Mouse (Mus musculus) retina, embryonic 14.5 days (tissue): Measurements from ENCODE around the gene Rapgef4.
"Not testable (repeated sequence)": the region's sequence is repeated elsewhere in the genome, so short reads cannot be mapped to it uniquely, and the experiment has no call there.

Experiments used
- DNase-seq: peaks from one replicate; pipeline ENCODE4 v3.0.0-alpha.2; 2015; ENCODE audit warnings: low spot score

The Rapgef4 gene

GRCm38 (mm10) chr2:72117138-72118011 lies 136.3 kb downstream of the Rapgef4 start:
- DNase-seq = no peak

DNA sequence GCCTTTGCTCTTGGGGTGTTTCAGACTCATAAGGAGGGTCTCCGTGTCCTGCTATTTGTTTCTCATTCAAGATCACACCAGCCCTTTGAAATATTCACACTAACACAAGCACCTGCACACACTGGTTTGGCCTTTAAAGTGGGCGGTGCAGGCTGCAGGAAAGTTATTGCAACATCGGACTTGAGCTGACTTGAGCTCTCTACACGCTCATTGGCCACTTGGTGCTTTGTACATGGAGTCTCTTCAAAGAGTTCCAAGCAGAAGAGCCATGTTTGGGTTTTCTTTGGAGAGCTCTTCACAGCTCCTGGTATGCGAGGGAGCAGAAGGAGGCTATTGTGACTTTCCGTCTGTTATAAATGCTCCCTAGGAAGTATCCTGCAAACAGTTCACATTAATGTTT lies 139.2 kb downstream of the Rapgef4 start:
- DNase-seq = no peak

DNA sequence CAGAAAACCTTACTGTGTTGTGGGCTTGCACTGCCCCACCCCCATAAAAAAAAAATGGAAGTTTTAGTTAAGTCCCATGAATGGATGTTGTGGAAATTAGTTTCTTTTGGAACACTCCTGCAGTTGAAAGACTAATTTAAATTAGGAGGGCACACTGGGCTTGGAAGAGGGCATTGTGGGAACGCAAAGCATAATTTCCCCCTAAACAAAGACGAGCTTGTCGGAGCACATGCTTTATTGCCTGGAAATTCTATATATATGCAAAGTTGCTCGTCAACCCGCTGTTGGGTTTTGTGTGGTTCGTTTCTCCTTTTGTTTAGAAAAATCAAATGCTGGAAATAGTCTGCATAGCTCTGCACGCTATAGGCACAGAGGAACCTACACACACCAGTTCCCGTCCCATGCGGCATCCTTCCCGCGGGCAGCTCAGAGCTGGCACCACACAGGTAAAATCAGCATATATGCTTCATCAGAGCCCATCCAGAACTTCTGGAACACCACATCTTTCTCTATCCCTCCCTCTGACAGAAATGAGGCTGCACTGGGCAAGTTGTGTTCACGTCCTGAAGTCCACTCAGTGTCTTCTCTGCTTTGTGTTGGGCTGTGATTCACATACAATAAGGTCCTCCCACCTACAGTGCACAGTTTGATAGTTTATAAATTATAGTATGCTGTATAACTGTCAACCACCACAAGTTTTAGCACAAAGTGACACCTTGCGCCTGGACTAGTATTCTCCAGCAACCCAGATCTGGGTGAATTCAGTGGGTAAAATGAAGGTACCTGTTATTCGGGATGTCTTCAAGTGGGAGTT lies 141.6 kb downstream of the Rapgef4 start:
- no peak for DNase-seq

- DNase-seq = no peak
These were observed 142.8 kb downstream of the Rapgef4 start for GRCm38 (mm10) chr2:72123851-72124250.

DNA sequence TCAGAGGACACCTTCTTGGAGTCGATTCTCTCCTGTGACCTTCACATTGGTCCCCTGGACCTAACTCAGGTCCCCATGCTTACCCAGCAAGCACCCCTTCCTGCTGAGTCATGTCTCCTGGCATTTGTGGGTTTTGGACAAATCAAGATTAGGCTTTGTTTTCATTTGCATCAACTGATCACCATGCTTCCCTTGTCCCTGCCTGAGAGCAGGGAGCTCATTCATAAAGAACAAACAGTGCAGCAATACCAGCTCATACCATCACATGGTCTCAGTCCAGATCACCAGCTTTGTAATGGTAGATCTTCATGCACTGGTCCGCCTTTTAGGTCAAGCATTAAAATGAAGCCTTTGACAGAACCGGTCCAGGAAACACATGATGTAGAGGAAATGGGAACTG lies 144.7 kb downstream of the Rapgef4 start:
- DNase-seq = no peak

DNA sequence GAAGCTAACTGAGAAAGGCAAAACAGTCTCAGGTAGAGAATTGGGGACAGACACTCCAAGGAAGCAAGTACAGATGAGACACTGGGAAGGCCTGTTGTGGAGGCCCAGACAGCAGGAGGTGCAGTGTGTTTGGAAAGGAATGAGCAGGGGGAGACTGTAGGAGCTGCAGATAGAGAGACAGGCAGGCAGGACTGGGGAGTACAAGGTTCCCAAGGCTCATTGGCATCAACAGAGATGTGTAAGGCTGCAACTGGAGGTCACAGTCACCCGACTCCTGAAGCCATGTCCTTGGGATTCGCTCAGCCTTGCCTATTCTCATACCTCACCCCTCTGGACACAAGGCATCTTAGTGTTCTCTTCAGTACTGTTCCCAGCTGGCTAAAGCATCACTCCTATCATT lies 145.4 kb downstream of the Rapgef4 start:
- no peak for DNase-seq

- no peak for DNase-seq
These were observed 148.7 kb downstream of the Rapgef4 start for GRCm38 (mm10) chr2:72129612-72130311.

DNA sequence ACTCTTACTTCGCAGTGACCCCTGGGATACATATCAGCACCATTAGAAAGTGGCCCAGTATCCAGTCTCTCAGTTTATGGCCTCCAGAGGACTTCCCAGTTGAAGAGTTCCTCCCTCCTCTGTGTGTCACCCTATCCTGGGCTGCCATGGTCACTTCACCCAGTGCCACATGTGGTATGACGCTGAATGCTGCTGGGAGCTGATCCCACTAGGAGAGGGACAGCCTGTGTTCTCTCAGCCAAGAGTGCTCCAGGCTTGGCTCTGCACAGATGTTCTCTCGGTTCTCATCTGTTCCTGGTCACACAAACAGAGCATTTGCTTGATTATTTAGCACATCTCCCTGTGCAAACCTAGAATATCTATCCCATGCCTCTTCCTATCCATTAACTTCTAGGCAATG lies 151.2 kb downstream of the Rapgef4 start:
- DNase-seq = no peak

DNA sequence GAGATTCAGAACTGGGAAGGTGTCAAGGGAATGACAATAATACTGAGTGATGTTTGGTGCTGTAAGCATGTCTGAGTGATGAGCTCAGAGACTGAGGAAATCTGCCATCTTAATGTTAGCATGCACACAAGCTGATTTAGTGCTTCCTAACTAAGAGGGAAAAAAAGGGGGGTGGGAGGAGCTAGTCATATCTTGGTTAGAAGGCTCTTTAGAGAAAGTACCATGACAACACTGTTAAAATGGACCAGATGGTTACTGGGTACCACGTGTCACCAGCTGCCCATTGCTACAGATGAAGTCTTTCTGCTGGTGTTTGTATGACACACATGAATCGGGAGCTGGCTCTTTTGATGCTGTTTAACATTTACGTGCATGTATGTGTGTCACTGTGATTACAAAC lies 155.0 kb downstream of the Rapgef4 start:
- DNase-seq = no peak

DNA sequence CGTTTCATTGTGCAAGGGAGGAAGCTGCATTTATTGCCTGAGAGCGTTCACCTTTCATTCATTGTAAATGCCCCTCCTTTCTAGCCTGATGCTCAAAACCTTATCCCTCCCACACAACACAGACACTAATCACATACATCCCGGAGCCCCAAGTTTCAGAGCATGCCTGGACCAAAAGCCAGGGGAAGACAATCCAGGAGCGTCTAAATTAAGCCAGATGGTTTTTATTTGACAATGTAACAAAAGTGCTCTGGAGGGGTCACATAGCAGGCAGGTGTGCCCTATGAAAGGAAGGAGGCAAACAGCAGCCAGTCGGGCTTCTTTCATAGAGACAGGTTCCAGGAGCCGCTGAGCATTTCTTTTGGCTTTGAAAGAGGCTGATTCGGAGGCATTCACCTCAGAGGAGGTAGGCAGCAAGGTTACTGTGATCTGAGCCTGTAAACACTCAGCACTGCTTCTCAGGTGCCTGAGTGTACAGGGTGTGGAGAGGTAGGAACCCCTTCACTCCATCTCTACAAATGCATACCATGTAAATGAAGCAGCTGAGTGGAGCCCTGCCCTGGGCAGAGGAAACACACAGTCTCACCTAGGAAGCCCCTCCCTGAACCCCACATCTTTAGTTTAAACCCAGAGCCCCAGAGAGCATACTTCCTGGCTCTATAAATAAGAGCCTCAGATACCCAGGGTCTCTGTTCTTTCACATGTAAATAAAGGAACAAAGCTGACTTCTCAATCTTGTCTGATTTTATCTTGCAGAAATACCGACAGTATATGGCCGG lies 155.6 kb downstream of the Rapgef4 start:
- DNase-seq = no peak

DNA sequence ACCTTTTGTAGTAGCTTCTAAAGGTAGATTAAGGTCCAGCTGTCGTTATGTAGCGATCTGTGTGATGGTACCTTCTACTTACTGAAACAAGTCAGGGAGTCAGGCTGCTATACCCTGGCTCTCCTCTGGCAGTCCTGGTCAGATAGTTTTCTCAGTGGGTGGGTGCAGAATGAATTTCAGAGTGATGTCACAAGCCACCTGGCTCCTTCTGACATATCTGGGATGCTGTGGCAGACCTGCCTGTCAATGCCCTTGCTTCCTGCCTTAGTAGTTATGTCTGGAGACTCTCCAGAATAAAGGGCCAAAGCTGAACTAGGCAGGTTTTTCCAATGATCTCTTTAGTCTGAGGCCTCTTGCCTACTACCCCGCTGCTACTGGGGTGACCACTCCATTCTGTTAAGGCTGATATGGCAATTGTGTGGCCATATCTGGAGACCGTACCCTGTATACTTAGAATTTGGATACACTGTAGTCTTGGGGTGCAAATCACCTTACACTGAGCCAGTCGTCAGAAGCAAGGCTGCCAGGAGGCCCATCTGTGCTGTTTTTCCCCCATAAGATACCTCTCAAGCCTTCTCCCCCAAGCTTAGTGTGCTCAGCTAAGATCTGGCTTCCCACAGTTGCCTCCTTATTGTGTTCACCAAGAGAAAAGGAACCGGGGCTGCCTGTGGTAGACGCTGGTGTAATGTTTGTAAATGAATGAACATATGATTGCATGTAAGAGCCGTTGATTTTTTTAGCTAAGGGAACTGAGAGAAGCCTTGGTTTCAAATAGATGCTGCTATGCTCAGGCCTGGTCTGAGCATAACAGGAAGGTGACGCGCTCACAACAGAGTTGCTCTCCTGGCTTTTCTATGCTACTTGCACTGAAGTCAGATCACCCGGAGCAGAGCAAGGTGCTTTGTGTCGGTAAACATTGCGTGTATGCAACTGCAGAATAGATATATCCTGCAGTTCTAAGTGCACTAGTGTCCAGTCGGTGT lies 159.1 kb downstream of the Rapgef4 start:
- no peak for DNase-seq

DNA sequence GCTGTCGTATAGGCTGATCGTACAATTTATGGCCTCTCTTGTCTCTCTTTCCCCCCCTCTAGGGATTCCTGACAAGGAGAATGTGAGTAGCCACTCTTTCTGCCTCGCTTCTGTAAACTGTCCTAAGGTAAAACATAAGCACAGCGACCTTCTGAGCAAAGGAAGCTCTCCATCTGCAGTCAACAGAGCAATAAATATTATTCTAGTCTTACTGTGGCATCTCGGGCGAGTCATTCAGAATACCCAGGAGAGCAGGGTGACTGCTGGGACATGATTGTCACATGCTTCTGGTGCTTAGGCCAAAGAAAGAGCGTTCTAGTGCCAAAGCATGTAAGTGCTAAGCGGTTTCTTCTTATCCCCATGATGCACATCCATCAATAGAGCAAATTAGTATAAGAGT lies 160.1 kb downstream of the Rapgef4 start:
- no peak for DNase-seq

DNA sequence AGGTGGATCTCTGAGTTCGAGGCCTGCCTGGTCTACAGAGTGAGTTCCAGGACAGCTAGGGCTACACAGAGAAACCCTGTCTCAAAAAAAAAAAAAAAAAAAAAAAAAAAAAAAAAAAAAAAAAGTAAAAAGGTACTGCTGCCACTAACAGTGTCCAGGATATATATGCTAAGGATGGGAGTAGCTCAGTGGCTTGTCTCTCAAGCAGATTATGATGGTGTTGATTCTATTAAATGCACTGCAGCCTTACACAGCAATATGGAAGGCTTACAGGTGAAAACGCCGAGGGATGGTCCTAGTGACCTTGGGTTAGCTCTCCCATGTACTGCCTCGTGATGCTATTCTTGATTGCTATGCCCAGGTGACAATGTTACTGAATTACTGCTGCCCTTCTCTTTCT lies 160.7 kb downstream of the Rapgef4 start:
- not testable (repeated sequence) for DNase-seq

- DNase-seq = no peak
These were observed 162.4 kb downstream of the Rapgef4 start for GRCm38 (mm10) chr2:72143413-72143812.

DNA sequence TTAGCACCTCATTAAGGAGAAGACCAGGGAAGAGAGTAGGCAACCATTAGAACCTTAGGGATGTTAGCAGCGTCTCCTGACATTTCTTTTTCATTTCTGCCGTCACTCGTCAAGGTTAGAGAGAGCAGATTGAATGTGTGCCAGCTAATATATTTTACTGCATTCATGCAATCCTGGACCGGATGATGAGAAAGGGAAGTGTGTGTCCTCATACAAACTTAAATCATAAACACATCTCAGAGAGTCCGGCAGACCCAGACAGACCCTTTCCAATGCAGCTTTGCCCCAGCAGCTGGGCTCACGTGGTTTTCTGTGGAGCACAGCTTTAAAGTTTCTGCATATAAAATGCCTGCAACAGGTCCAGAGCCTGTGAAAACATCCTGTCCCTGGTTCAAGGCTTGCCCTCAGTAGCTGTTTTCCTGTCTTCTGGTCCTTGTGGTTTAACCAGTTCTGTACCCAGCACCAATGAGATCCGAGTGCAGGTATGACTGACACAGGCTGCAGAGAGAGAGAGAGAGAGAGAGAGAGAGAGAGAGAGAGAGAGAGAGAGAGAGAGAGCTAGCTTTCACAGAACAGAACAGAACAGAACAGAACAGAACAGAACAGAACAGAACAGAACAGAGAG lies 163.6 kb downstream of the Rapgef4 start:
- DNase-seq = no peak

GRCm38 (mm10) chr2:72145281-72145875 lies 164.3 kb downstream of the Rapgef4 start:
- DNase-seq = no peak

- DNase-seq = no peak
These were observed 165.0 kb downstream of the Rapgef4 start for GRCm38 (mm10) chr2:72146061-72146460.

GRCm38 (mm10) chr2:72147246-72147645 lies 166.2 kb downstream of the Rapgef4 start:
- no peak for DNase-seq

- peak; percentile 76 for DNase-seq
These were observed 166.7 kb downstream of the Rapgef4 start for GRCm38 (mm10) chr2:72147695-72148094.

GRCm38 (mm10) chr2:72148647-72149046 lies 167.6 kb downstream of the Rapgef4 start:
- DNase-seq = no peak
